Comparison of ENCODE assay signal across 17 mouse cellular contexts in genomic region chr6:83010010-83010409, GRCm38 (mm10). TPM values are rescaled to one million over a fixed set of nuclear protein-coding genes. Genes with fewer than 3 reads are reported as not detected.
DNase-seq lines count a peak whose midpoint lies in the region; ATAC-seq and TF ChIP-seq lines count a peak whose summit lies in the region.
"Had no signal": no experiment of that assay in that cellular context is flagged by ENCODE, and none has a peak within 500 bp of the region (broad histone marks: within the 10 kb centered on the region; RNA-seq: fewer than 3 reads in every experiment).

No protein-coding gene starts in this region.

- WGBS in thymus, adult 2 months = 19% methylated on average over 7 of the region's 7 CpGs
- 24% methylated on average over 7 of the region's 7 CpGs for WGBS in macrophage (ENCODE audit: missing documents)

- H3K4me3 ChIP-seq in thymus, adult 2 months (ENCODE audit: control insufficient read depth, insufficient read depth, low read length) = no peak overlapping the region
- no peak overlapping the region; the same call in 1 of the 2 replicates for H3K4me3 ChIP-seq in macrophage (ENCODE audit: inconsistent target)
- H3K4me3 ChIP-seq: layer of hippocampus, adult 2 months; limb, embryonic 15.5 days; midbrain, embryonic 13.5 days; neural tube, embryonic 15.5 days had no signal

- H3K27ac ChIP-seq in thymus, adult 2 months (ENCODE audit: control insufficient read depth, insufficient read depth, low read length) = peak overlapping the region; percentile 12; the same call in 1 of the 2 replicates
- H3K27ac ChIP-seq in macrophage = peak overlapping the region; percentile 76
- H3K27ac ChIP-seq: layer of hippocampus, adult 2 months; limb, embryonic 15.5 days; midbrain, embryonic 13.5 days; neural tube, embryonic 15.5 days had no signal

- no peak for TF ChIP-seq POLR2A in thymus, adult 2 months (IDR thresholded peaks at IDR 0.05; ENCODE audit: control insufficient read depth, extremely low read depth, insufficient read depth, low read length, poor library complexity)

- intact Hi-C loops in left cerebral cortex, postnatal 14 days (cut with DNase I) = no loop called here

- H3K36me3 ChIP-seq in thymus, adult 2 months (ENCODE audit: control insufficient read depth, insufficient read depth, low read length) = no peaks in the 10 kb centered on the region
- no peaks in the 10 kb centered on the region for H3K36me3 ChIP-seq in macrophage (ENCODE audit: inconsistent target)
- H3K36me3 ChIP-seq: G1E; limb, embryonic 15.5 days; midbrain, embryonic 13.5 days; neural tube, embryonic 15.5 days had no signal

- peak; percentile 35 for ATAC-seq in common myeloid progenitor, adult 5-6 weeks (replicated peaks; ENCODE audit: low read depth, poor library complexity, severe bottlenecking)
- ATAC-seq: midbrain, embryonic 13.5 days had no signal

- H3K79me2 ChIP-seq in macrophage (ENCODE audit: inconsistent target) = no peaks in the 10 kb centered on the region

- TF ChIP-seq CTCF in thymus, adult 2 months (IDR thresholded peaks at IDR 0.05; ENCODE audit: borderline replicate concordance, control insufficient read depth, extremely low read depth, insufficient read depth, low read length, poor library complexity) = no peak

- no peak for DNase-seq in thymus, adult 2 months
- no peak for DNase-seq in thymus, postnatal 36 days
- no peak for DNase-seq in left cerebral cortex, postnatal 14 days (ENCODE audit: low spot score in 2 of 2)
- no peak for DNase-seq in layer of hippocampus, adult 9-10 months (ENCODE audit: low spot score)
- DNase-seq in adrenal gland, postnatal 10 days = no peak
- DNase-seq: adrenal gland, adult 8-10 months; cerebellum, adult 11 months; kidney, adult 11 months; spleen, adult 18-20 months; thymus, postnatal 14 days had no signal

- peaks cover 3% of the 10 kb centered on the region for H3K4me1 ChIP-seq in thymus, adult 2 months (replicated peaks; ENCODE audit: control insufficient read depth, insufficient read depth, low read length)
- H3K4me1 ChIP-seq: midbrain, embryonic 13.5 days; neural tube, embryonic 15.5 days had no signal

- no peaks in the 10 kb centered on the region for H3K27me3 ChIP-seq in thymus, adult 2 months (ENCODE audit: control insufficient read depth, insufficient read depth, low read length)
- H3K27me3 ChIP-seq: limb, embryonic 15.5 days; midbrain, embryonic 13.5 days; neural tube, embryonic 15.5 days had no signal

RNA-seq across cellular contexts. Expression of gene Dok1, which starts 23.3 kb away (rescaled TPM):
- polyA plus RNA-seq in thymus, adult 2 months (2012; rRNA removed) = 19.9 and 21.9 TPM in 2 replicates
- total RNA-seq in common myeloid progenitor, adult 5-6 weeks (2017) = 13.2 and 15.2 TPM in 2 replicates
- 10 to 100 TPM in 22 of 26 experiments, 1 to 10 TPM in 4; 3.0 to 75.5 (median 33.8) TPM for total RNA-seq in macrophage (2018; cell fraction: chromatin; rRNA removed)
- total RNA-seq in macrophage (2018; cell fraction: cytosol; rRNA removed) = 100 to 1,000 TPM in 5 of 26 experiments, 10 to 100 TPM in 21; 39.1 to 112 (median 71.5) TPM
- 100 to 1,000 TPM in 3 of 26 experiments, 10 to 100 TPM in 23; 15.4 to 138 (median 60.7) TPM for total RNA-seq in macrophage (2018; cell fraction: nucleus; rRNA removed)
- polyA plus RNA-seq in macrophage (2018) = 30.0 to 70.8 TPM (median 64.9 TPM) in 3 replicates
- total RNA-seq in left cerebral cortex, postnatal 14 days (2021) = 1 to 10 TPM; 1.5 to 2.3 TPM
- 10 to 100 TPM in 1 of 2 experiments, 1 to 10 TPM in 1; 9.8 to 11.2 TPM for total RNA-seq in adrenal gland, postnatal 10 days (2021)

RNA-seq across cellular contexts. Expression of gene Loxl3, which starts 24.0 kb away (rescaled TPM):
- polyA plus RNA-seq in thymus, adult 2 months (2012; rRNA removed) = 2.8 and 3.1 TPM in 2 replicates
- total RNA-seq in common myeloid progenitor, adult 5-6 weeks (2017) = 1.4 and 2.1 TPM in 2 replicates
- 100 to 1,000 TPM in 5 of 26 experiments, 10 to 100 TPM in 18, 1 to 10 TPM in 3; 5.5 to 136 (median 38.4) TPM for total RNA-seq in macrophage (2018; cell fraction: chromatin; rRNA removed)
- 10 to 100 TPM in 9 of 26 experiments, 1 to 10 TPM in 17; 1.6 to 18.5 (median 5.9) TPM for total RNA-seq in macrophage (2018; cell fraction: cytosol; rRNA removed)
- total RNA-seq in macrophage (2018; cell fraction: nucleus; rRNA removed) = 10 to 100 TPM in 22 of 26 experiments, 1 to 10 TPM in 4; 4.2 to 87.4 (median 28.4) TPM
- 6.0 to 8.2 TPM (median 7.6 TPM) in 3 replicates for polyA plus RNA-seq in macrophage (2018)
- total RNA-seq in left cerebral cortex, postnatal 14 days (2021) = 1 to 10 TPM; 3.0 to 3.3 TPM
- total RNA-seq in adrenal gland, postnatal 10 days (2021) = 1 to 10 TPM; 4.8 to 6.0 TPM

RNA-seq across cellular contexts. Expression of gene Aup1, which starts 44.3 kb away (rescaled TPM):
- polyA plus RNA-seq in thymus, adult 2 months (2012; rRNA removed) = 867 and 886 TPM in 2 replicates
- 100 and 115 TPM in 2 replicates for total RNA-seq in common myeloid progenitor, adult 5-6 weeks (2017)
- total RNA-seq in macrophage (2018; cell fraction: chromatin; rRNA removed) = 100 to 1,000 TPM; 162 to 586 (median 393) TPM
- total RNA-seq in macrophage (2018; cell fraction: cytosol; rRNA removed) = 100 to 1,000 TPM; 226 to 433 (median 334) TPM
- 100 to 1,000 TPM; 176 to 503 (median 306) TPM for total RNA-seq in macrophage (2018; cell fraction: nucleus; rRNA removed)
- polyA plus RNA-seq in macrophage (2018) = 192 to 272 TPM (median 246 TPM) in 3 replicates
- 100 to 1,000 TPM; 104 to 113 TPM for total RNA-seq in left cerebral cortex, postnatal 14 days (2021)
- 100 to 1,000 TPM; 143 to 149 TPM for total RNA-seq in adrenal gland, postnatal 10 days (2021)

RNA-seq across cellular contexts. Expression of gene Htra2, which starts 45.1 kb away (rescaled TPM):
- 64.6 and 66.4 TPM in 2 replicates for polyA plus RNA-seq in thymus, adult 2 months (2012; rRNA removed)
- total RNA-seq in common myeloid progenitor, adult 5-6 weeks (2017) = 46.3 and 65.5 TPM in 2 replicates
- 100 to 1,000 TPM in 18 of 26 experiments, 10 to 100 TPM in 8; 53.1 to 213 (median 134) TPM for total RNA-seq in macrophage (2018; cell fraction: chromatin; rRNA removed)
- 10 to 100 TPM; 34.2 to 68.0 (median 50.8) TPM for total RNA-seq in macrophage (2018; cell fraction: cytosol; rRNA removed)
- 100 to 1,000 TPM in 16 of 26 experiments, 10 to 100 TPM in 10; 48.6 to 222 (median 110) TPM for total RNA-seq in macrophage (2018; cell fraction: nucleus; rRNA removed)
- 33.7 to 84.6 TPM (median 58.6 TPM) in 3 replicates for polyA plus RNA-seq in macrophage (2018)
- 10 to 100 TPM; 52.2 to 57.5 TPM for total RNA-seq in left cerebral cortex, postnatal 14 days (2021)
- 10 to 100 TPM; 53.4 to 60.5 TPM for total RNA-seq in adrenal gland, postnatal 10 days (2021)

RNA-seq across cellular contexts. Expression of gene Dqx1, which starts 47.6 kb away (rescaled TPM):
- 3.6 and 4.4 TPM in 2 replicates for polyA plus RNA-seq in thymus, adult 2 months (2012; rRNA removed)
- 0.78 TPM in 1 of 2 replicates, not detected in the other for total RNA-seq in common myeloid progenitor, adult 5-6 weeks (2017)
- total RNA-seq in macrophage (2018; cell fraction: chromatin; rRNA removed) = 10 to 100 TPM in 20 of 26 experiments, 1 to 10 TPM in 6; 5.4 to 16.1 (median 12.2) TPM
- total RNA-seq in macrophage (2018; cell fraction: cytosol; rRNA removed) = under 1 TPM; 0.04 to 0.55 (median 0.16) TPM
- 10 to 100 TPM in 1 of 26 experiments, 1 to 10 TPM in 25; 1.8 to 11.4 (median 6.1) TPM for total RNA-seq in macrophage (2018; cell fraction: nucleus; rRNA removed)
- polyA plus RNA-seq in macrophage (2018) = 0.23 to 0.54 TPM (median 0.51 TPM) in 3 replicates
- total RNA-seq in left cerebral cortex, postnatal 14 days (2021) = under 1 TPM; 0.44 to 0.79 TPM
- total RNA-seq in adrenal gland, postnatal 10 days (2021) = 1 to 10 TPM; 3.7 TPM
